Mouse (Mus musculus) myocyte (in vitro differentiated cells): ENCODE data around the gene Mnt.

Experiments
- MYOD1 ChIP-seq, 3 experiments: IDR thresholded peaks; one replicate each; pipeline ENCODE4 v1.6.1; 2011; ENCODE audit warnings: control low read depth in 2 of 3, low read depth in 2 of 3, mild to moderate bottlenecking in 2 of 3, moderate library complexity in 1 of 3; ENCODE audit not compliant: insufficient read length in 2 of 3, control insufficient read depth in 1 of 3
- MYOG ChIP-seq, 3 experiments: IDR thresholded peaks; one replicate each; pipeline ENCODE4 v1.6.1; 2011; ENCODE audit warnings: control low read depth in 2 of 3, low read depth in 2 of 3, mild to moderate bottlenecking in 2 of 3; ENCODE audit not compliant: insufficient read length in 2 of 3, control insufficient read depth in 1 of 3, insufficient read depth in 1 of 3
- POLR2A ChIP-seq: IDR thresholded peaks from one replicate; pipeline ENCODE4 v1.6.1; 2011; ENCODE audit warnings: low read depth, mild to moderate bottlenecking, control low read depth, moderate library complexity; ENCODE audit not compliant: insufficient read length
- POLR2AphosphoS2 ChIP-seq: IDR thresholded peaks from one replicate; pipeline ENCODE4 v1.6.1; 2011; ENCODE audit warnings: low read depth, control low read depth; ENCODE audit not compliant: insufficient read length
- TCF12 ChIP-seq: IDR thresholded peaks from one replicate; pipeline ENCODE4 v1.6.1; 2011; ENCODE audit warnings: mild to moderate bottlenecking, control low read depth; ENCODE audit not compliant: poor library complexity, insufficient read depth, severe bottlenecking

DNA sequence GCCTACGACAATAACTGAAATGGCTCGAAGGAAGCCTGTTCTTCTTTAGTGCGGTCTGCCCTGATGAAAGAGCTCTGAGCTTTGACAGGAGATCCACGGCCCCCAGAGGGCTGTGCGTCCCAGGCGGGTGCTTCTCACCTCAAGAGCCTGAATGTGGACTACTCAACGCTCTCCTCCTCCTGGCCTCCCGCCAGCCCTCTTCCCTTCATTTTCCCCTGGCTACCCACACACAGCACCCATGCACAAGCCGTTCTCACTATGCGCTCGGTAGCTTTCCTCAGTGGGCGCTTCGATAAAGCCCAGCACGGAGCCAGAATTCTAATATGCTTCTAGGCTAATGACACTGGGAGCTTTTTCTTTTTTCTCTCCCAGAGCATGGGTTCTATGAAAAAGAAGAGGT, 51.3 kb downstream of the Mnt start:
- TF ChIP-seq MYOD1 (IDR thresholded peaks at IDR 0.05; ENCODE audit: control insufficient read depth in 1 of 3, insufficient read length in 2 of 3, low read depth in 2 of 3) = no peak
- no peak for TF ChIP-seq TCF12
- no peak for TF ChIP-seq POLR2A
- no peak for TF ChIP-seq POLR2AphosphoS2
- TF ChIP-seq MYOG (IDR thresholded peaks at IDR 0.05; ENCODE audit: control insufficient read depth in 1 of 3, insufficient read depth in 1 of 3, insufficient read length in 2 of 3, low read depth in 2 of 3) = no peak
